Mouse (Mus musculus) testis, adult 2 months (tissue): ENCODE results near the gene Dnaja3. TPM values are rescaled to one million over a fixed set of nuclear protein-coding genes. Genes with fewer than 3 reads are reported as not detected.
"Not testable (repeated sequence)": the region's sequence is repeated elsewhere in the genome, so short reads cannot be mapped to it uniquely, and the experiment has no call there.

Experiments used
- H3K27ac ChIP-seq: fragments of 200-500 bp; 2 replicates; pipeline ENCODE4 v1.5.1; 2012; ENCODE audit warnings: low read depth, low read length; ENCODE audit not compliant: control insufficient read depth, insufficient read depth
- H3K27me3 ChIP-seq: fragments of 200-500 bp; 2 replicates; pipeline ENCODE4 v1.6.1; 2012; ENCODE audit warnings: mild to moderate bottlenecking, low read length, moderate library complexity; ENCODE audit not compliant: control insufficient read depth, insufficient read depth
- H3K36me3 ChIP-seq: fragments of 200-500 bp; 2 replicates; pipeline ENCODE4 v1.6.1; 2012; ENCODE audit warnings: mild to moderate bottlenecking, low read length; ENCODE audit not compliant: control insufficient read depth, insufficient read depth
- H3K4me1 ChIP-seq: fragments of 200-500 bp; 2 replicates; pipeline ENCODE4 v1.6.1; 2012; ENCODE audit warnings: low read length; ENCODE audit not compliant: control insufficient read depth, insufficient read depth
- H3K4me3 ChIP-seq: fragments of 200-500 bp; 2 replicates; pipeline ENCODE4 v1.5.1; 2012; ENCODE audit warnings: low read depth, mild to moderate bottlenecking, low read length, moderate library complexity, mixed read lengths; ENCODE audit not compliant: control insufficient read depth
- CTCF ChIP-seq: fragments of 200-500 bp; IDR thresholded peaks from 2 replicates; pipeline ENCODE4 v1.5.1; 2012; ENCODE audit warnings: low read depth, mild to moderate bottlenecking, inconsistent platforms, low read length, moderate library complexity; ENCODE audit not compliant: control insufficient read depth, insufficient read depth, insufficient replicate concordance
- POLR2A ChIP-seq: fragments of 200-500 bp; IDR thresholded peaks from 2 replicates; pipeline ENCODE4 v1.6.1; 2012; ENCODE audit warnings: low read depth, mild to moderate bottlenecking, inconsistent platforms, low read length, moderate library complexity; ENCODE audit not compliant: control insufficient read depth
- polyA plus RNA-seq: library from polyadenylated mRNA; depleted of rRNA; stranded (reverse); fragments of >200 nt; gene quantifications from 2 replicates; pipeline ENCODE4 v1.2.3, GENCODE M21; 2012

Dnaja3 gene
- polyA plus RNA-seq, 1 experiment, result 26.7 TPM

- TF ChIP-seq CTCF (no peak), POLR2A (no peak)
- no peaks in the 10 kb centered on the region for H3K36me3 ChIP-seq
- no peak overlapping the region for H3K4me3 ChIP-seq
- no peaks in the 10 kb centered on the region for H3K27me3 ChIP-seq
- H3K4me1 ChIP-seq, result peaks cover 9% of the 10 kb centered on the region
- no peak overlapping the region for H3K27ac ChIP-seq
Observed at GRCm38 (mm10) chr16:4678080-4678479, 38.3 kb downstream of the Dnaja3 start.

- Histone ChIP-seq H3K27ac (no peak within 1 kb of the TSS), H3K4me3 (peak within 1 kb of the TSS; percentile 87), H3K4me1 (peaks cover 14% of the 10 kb centered on the region), H3K36me3 (no peaks in the 10 kb centered on the region), H3K27me3 (no peaks in the 10 kb centered on the region)
- peak; percentile 55; the same call in 1 of the 2 replicates for TF ChIP-seq POLR2A
- no peak for TF ChIP-seq CTCF
Observed at GRCm38 (mm10) chr16:4679121-4680018, 39.6 kb downstream of the Dnaja3 start, which contains the start of gene Coro7. Coro7 (minus strand) TSS chr16:4679777.

- not testable (repeated sequence) for H3K27ac ChIP-seq, H3K27me3 ChIP-seq, H3K4me3 ChIP-seq, H3K36me3 ChIP-seq
- H3K4me1 ChIP-seq, result peaks cover 16% of the 10 kb centered on the region
Observed at GRCm38 (mm10) chr16:4680922-4681455, 41.2 kb downstream of the Dnaja3 start.

GRCm38 (mm10) chr16:4682628-4683179 lies 42.9 kb downstream of the Dnaja3 start:
- no peaks in the 10 kb centered on the region; the same call in 1 of the 2 replicates for H3K36me3 ChIP-seq
- H3K4me1 ChIP-seq, result peaks cover 16% of the 10 kb centered on the region
- TF ChIP-seq CTCF (no peak), POLR2A (no peak)
- peak overlapping the region; percentile 96; the same call in 1 of the 2 replicates for H3K4me3 ChIP-seq
- H3K27ac ChIP-seq, result no peak overlapping the region
- no peaks in the 10 kb centered on the region for H3K27me3 ChIP-seq

- peaks cover 16% of the 10 kb centered on the region for H3K4me1 ChIP-seq
- H3K27ac ChIP-seq, result peak overlapping the region; percentile 98
- H3K27me3 ChIP-seq, result no peaks in the 10 kb centered on the region
- no peak for TF ChIP-seq CTCF
- no peak for TF ChIP-seq POLR2A
- no peaks in the 10 kb centered on the region; the same call in 1 of the 2 replicates for H3K36me3 ChIP-seq
- peak overlapping the region; percentile 96 for H3K4me3 ChIP-seq
Observed at GRCm38 (mm10) chr16:4683193-4683580, 43.4 kb downstream of the Dnaja3 start.

- no peak for TF ChIP-seq CTCF
- peak; percentile 97 for TF ChIP-seq POLR2A
- Histone ChIP-seq H3K27ac (peak overlapping the region; percentile 98), H3K4me1 (peaks cover 13% of the 10 kb centered on the region), H3K36me3 (peaks cover 1% of the 10 kb centered on the region; the same call in 1 of the 2 replicates), H3K4me3 (peak overlapping the region; percentile 96), H3K27me3 (no peaks in the 10 kb centered on the region)
Observed at GRCm38 (mm10) chr16:4683581-4684456, 44.0 kb downstream of the Dnaja3 start.

GRCm38 (mm10) chr16:4684457-4684791 lies 44.6 kb downstream of the Dnaja3 start:
- no peak for TF ChIP-seq CTCF
- no peak for TF ChIP-seq POLR2A
- Histone ChIP-seq H3K27ac (peak overlapping the region; percentile 98), H3K4me1 (peaks cover 7% of the 10 kb centered on the region), H3K27me3 (no peaks in the 10 kb centered on the region), H3K36me3 (peaks cover 1% of the 10 kb centered on the region; the same call in 1 of the 2 replicates), H3K4me3 (peak overlapping the region; percentile 96)

GRCm38 (mm10) chr16:4689371-4689770 lies 49.6 kb downstream of the Dnaja3 start:
- H3K4me1 ChIP-seq, H3K36me3 ChIP-seq, H3K27ac ChIP-seq, H3K27me3 ChIP-seq, H3K4me3 ChIP-seq: not testable (repeated sequence)
